Mouse (Mus musculus): ENCODE measurements around the gene Ehmt1. TPM values are rescaled to one million over a fixed set of nuclear protein-coding genes. Genes with fewer than 3 reads are reported as not detected.
A peak's percentile ranks its signal among the peaks of the same experiment; 100 is the strongest.

The Ehmt1 gene
- polyA plus RNA-seq, 1 experiment from 2014 or later, result 54.7 TPM

DNA sequence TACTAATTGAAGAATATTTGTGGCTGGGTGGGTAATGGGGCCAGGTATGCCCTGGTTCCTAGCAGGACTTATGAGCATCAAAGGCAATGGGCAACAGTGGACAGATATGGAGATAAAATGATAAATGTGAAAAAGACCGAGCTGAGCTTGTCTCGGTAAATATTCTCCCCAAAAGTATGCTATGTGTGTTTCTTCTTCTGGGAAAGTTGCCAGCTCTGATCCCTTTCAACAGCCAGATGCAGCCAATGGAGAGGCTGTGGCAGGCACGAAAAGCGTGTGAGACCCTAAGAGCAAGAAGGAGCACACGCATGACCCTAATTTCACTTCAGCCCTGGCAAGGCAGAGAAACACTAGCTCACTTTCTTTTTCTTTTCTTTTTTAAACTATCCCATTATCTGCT is 18.4 kb downstream of the Ehmt1 start:
- H3K9ac ChIP-seq (ENCODE audit: low read depth, low read length), result no peak overlapping the region
- ATAC-seq (replicated peaks; ENCODE audit: low FRiP score), result no peak
- no peak overlapping the region for H3K27ac ChIP-seq (ENCODE audit: low read depth, low read length)
- H3K27me3 ChIP-seq (replicated peaks; ENCODE audit: control insufficient read depth, insufficient read depth, low read length), result no peaks in the 10 kb centered on the region
- H3K4me3 ChIP-seq (ENCODE audit: low read depth, low read length), result no peak overlapping the region
- WGBS, result 90% methylated on average over 5 of the region's 5 CpGs
- no peaks in the 10 kb centered on the region; the same call in 1 of the 2 replicates for H3K36me3 ChIP-seq (ENCODE audit: control insufficient read depth, insufficient read depth, low read length)
- H3K4me2 ChIP-seq, result no peak overlapping the region
- no peak for DNase-seq (ENCODE audit: low spot score)
- peaks cover 21% of the 10 kb centered on the region for H3K4me1 ChIP-seq (replicated peaks; ENCODE audit: control insufficient read depth, insufficient read depth, low read length)
- no peaks in the 10 kb centered on the region for H3K9me3 ChIP-seq (ENCODE audit: control insufficient read depth, low read length)

DNA sequence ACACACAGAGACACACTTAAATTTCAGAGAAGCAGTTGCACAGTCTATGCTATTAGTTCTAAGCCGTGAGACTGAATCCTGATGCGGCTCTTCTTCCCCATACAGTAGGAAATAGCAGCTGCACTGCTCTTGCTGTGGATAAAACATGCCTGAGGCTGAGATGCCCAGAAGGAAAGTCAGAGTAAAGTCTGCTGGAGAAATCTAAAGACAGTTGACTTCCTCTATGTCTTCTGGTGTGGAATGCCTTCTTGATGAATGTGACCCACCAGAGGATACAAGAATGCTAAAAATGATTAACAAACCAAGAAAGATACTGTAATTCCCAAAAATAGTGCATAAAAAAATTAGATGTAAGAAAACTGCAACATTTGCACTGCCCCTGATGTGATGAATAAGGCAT is 20.1 kb downstream of the Ehmt1 start:
- Histone ChIP-seq H3K4me1 (replicated peaks; ENCODE audit: control insufficient read depth, insufficient read depth, low read length) (peaks cover 13% of the 10 kb centered on the region), H3K9me3 (ENCODE audit: control insufficient read depth, low read length) (no peaks in the 10 kb centered on the region), H3K36me3 (ENCODE audit: control insufficient read depth, insufficient read depth, low read length) (no peaks in the 10 kb centered on the region; the same call in 1 of the 2 replicates), H3K9ac (ENCODE audit: low read depth, low read length) (no peak overlapping the region), H3K27ac (ENCODE audit: low read depth, low read length) (no peak overlapping the region), H3K27me3 (replicated peaks; ENCODE audit: control insufficient read depth, insufficient read depth, low read length) (no peaks in the 10 kb centered on the region), H3K4me2 (no peak overlapping the region), H3K4me3 (ENCODE audit: low read depth, low read length) (no peak overlapping the region)
- DNase-seq (ENCODE audit: low spot score), result no peak
- 93% methylated on average over 2 of the region's 2 CpGs for WGBS
- no peak for ATAC-seq (replicated peaks; ENCODE audit: low FRiP score)

DNA sequence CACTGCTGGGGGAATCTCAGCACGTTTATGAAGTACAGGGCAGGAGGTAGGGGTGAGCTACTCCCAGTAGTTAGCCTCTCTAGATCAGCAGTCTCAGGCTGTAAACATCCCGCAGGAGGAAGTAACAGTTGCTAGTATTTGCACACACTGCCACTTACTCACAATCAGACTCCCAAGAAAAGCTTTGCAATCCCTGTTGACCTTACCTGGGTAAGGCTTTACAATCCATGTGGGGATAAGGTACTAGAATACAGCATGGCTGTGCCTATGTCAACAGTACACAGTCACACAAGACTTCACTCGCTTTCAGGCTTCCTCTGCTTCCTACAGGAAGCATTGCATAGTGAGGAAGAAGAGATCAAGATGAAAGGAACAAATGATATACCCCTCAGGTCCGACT is 22.7 kb downstream of the Ehmt1 start:
- no peak for ATAC-seq (replicated peaks; ENCODE audit: low FRiP score)
- Histone ChIP-seq H3K9me3 (ENCODE audit: control insufficient read depth, low read length) (no peaks in the 10 kb centered on the region), H3K27ac (ENCODE audit: low read depth, low read length) (no peak overlapping the region), H3K27me3 (replicated peaks; ENCODE audit: control insufficient read depth, insufficient read depth, low read length) (no peaks in the 10 kb centered on the region), H3K4me1 (replicated peaks; ENCODE audit: control insufficient read depth, insufficient read depth, low read length) (peaks cover 13% of the 10 kb centered on the region), H3K4me3 (ENCODE audit: low read depth, low read length) (no peak overlapping the region), H3K9ac (ENCODE audit: low read depth, low read length) (no peak overlapping the region), H3K36me3 (ENCODE audit: control insufficient read depth, insufficient read depth, low read length) (no peaks in the 10 kb centered on the region; the same call in 1 of the 2 replicates), H3K4me2 (no peak overlapping the region)
- DNase-seq (ENCODE audit: low spot score), result no peak
- WGBS, result 77% methylated on average over 4 of the region's 4 CpGs

DNA sequence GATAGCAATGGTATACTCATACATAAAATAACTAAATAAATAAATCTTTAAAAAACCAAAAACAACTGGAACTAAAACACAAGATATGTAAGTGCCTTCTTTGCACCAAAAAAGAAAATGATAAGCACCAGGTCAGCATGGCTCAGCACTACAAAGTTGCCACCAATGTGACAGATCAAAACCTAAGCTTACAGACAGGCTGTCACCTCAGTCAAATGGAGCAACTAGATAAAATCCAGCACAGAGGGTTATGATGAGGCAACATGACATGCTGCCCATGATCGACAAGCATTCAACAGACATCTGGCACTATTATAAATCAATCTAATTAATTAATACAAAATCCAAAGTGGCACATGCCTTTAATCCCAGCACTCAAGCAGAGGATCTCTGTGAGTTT is 25.2 kb downstream of the Ehmt1 start:
- Histone ChIP-seq H3K4me1 (replicated peaks; ENCODE audit: control insufficient read depth, insufficient read depth, low read length) (peaks cover 15% of the 10 kb centered on the region), H3K36me3 (ENCODE audit: control insufficient read depth, insufficient read depth, low read length) (no peaks in the 10 kb centered on the region; the same call in 1 of the 2 replicates), H3K4me2 (no peak overlapping the region), H3K27ac (ENCODE audit: low read depth, low read length) (no peak overlapping the region), H3K9me3 (ENCODE audit: control insufficient read depth, low read length) (no peaks in the 10 kb centered on the region), H3K9ac (ENCODE audit: low read depth, low read length) (no peak overlapping the region), H3K4me3 (ENCODE audit: low read depth, low read length) (no peak overlapping the region), H3K27me3 (replicated peaks; ENCODE audit: control insufficient read depth, insufficient read depth, low read length) (no peaks in the 10 kb centered on the region)
- peak; percentile 64; the same call in 1 of the 2 replicates for ATAC-seq (replicated peaks; ENCODE audit: low FRiP score)
- DNase-seq (ENCODE audit: low spot score), result no peak
- 78% methylated on average over 1 of the region's 1 CpGs for WGBS

DNA sequence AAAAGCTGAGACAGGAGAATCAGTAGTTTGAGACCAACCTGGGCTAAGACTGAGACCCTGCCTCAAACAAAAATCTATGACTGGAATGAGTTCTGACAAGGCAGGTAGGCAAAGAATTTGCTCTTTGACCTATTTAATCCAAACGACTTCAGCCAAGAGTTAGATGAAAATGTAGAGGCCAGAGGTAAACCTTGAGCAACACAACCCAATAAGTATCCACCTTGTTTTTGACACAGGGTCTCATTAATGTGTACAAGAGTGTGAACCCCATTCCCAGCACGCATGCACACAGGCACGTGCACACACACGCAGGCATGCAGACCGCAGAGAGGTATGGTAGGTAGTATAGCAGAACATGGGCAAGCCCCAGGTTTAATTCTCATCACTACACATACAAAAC is 27.1 kb downstream of the Ehmt1 start:
- H3K27me3 ChIP-seq (replicated peaks; ENCODE audit: control insufficient read depth, insufficient read depth, low read length), result no peaks in the 10 kb centered on the region
- H3K9me3 ChIP-seq (ENCODE audit: control insufficient read depth, low read length), result no peaks in the 10 kb centered on the region
- DNase-seq (ENCODE audit: low spot score) (no peak), ATAC-seq (replicated peaks; ENCODE audit: low FRiP score) (no peak)
- H3K27ac ChIP-seq (ENCODE audit: low read depth, low read length), result no peak overlapping the region
- H3K4me2 ChIP-seq, result no peak overlapping the region
- 88% methylated on average over 5 of the region's 5 CpGs for WGBS
- no peak overlapping the region for H3K9ac ChIP-seq (ENCODE audit: low read depth, low read length)
- no peaks in the 10 kb centered on the region; the same call in 1 of the 2 replicates for H3K36me3 ChIP-seq (ENCODE audit: control insufficient read depth, insufficient read depth, low read length)
- H3K4me3 ChIP-seq (ENCODE audit: low read depth, low read length), result no peak overlapping the region
- peaks cover 15% of the 10 kb centered on the region for H3K4me1 ChIP-seq (replicated peaks; ENCODE audit: control insufficient read depth, insufficient read depth, low read length)

DNA sequence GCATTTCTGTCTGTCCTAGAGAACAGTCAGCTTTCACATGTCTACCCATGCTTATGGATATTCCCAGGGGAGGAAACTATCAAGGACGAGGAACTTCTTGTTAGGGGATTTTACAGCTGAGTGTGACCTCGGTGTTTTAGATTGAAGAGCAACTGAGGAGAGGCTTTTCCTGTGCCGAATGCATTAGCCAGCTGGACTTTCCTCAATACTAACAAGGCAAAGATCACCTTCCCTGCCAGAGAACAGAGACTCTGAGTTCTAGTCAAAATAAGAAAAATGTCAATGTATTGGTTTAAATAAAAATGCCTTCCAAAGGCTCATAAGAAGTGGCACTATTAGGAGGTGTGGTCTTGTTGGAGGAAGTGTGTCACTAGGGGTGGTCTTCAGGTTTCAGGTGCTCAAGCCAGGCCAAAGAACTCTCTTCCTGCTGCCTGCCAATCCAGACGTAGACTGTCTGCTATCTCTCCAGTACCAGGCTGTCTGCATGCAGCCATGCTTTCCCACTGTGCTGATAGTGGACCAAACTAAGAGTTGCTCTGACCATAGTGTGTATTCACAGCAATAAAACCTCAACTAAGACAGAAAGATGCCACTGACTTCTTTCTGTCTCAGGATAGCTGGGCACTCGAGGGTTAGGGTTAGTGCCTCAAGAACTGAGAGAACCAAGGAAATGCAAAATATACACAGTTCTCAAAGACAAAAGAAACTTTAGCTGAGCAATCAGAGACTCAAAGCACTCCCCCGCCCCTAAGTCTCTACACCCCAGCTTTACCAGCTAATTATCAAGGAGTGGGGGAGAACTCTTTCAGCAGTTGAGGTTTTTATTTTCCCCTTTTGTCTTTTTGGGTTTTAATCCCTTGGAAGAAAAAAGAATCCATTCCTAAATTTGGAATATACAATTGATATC is 28.6 kb downstream of the Ehmt1 start:
- H3K27ac ChIP-seq (ENCODE audit: low read depth, low read length), result no peak overlapping the region
- peak; percentile 66; the same call in 1 of the 2 replicates for ATAC-seq (replicated peaks; ENCODE audit: low FRiP score)
- peaks cover 15% of the 10 kb centered on the region for H3K4me1 ChIP-seq (replicated peaks; ENCODE audit: control insufficient read depth, insufficient read depth, low read length)

DNA sequence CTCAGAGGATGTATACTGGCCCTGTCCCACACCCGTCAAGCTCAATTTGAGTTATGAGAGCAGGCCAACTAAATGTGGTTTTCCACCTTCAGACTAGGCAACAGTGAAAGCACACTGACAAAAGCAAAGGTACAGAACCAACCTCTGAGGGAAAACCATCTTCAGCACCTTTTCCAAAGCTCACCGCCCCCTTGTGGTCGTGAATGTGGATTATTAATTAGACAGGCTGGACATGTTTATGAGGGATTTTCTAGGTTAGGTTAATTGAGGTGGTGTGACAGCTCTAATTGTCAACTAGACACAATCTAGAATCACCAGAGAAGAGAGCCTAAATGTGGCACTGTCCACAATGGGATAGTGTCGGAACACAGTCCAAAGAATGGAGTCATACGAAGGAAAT is 30.5 kb downstream of the Ehmt1 start:
- Histone ChIP-seq H3K4me2 (no peak overlapping the region), H3K36me3 (ENCODE audit: control insufficient read depth, insufficient read depth, low read length) (peaks cover 9% of the 10 kb centered on the region), H3K27me3 (replicated peaks; ENCODE audit: control insufficient read depth, insufficient read depth, low read length) (no peaks in the 10 kb centered on the region), H3K4me3 (ENCODE audit: low read depth, low read length) (no peak overlapping the region), H3K4me1 (replicated peaks; ENCODE audit: control insufficient read depth, insufficient read depth, low read length) (peaks cover 15% of the 10 kb centered on the region), H3K9me3 (ENCODE audit: control insufficient read depth, low read length) (no peaks in the 10 kb centered on the region), H3K9ac (ENCODE audit: low read depth, low read length) (no peak overlapping the region), H3K27ac (ENCODE audit: low read depth, low read length) (no peak overlapping the region)
- DNase-seq (ENCODE audit: low spot score), result no peak
- 83% methylated on average over 5 of the region's 5 CpGs for WGBS
- no peak for ATAC-seq (replicated peaks; ENCODE audit: low FRiP score)

More for the DNA sequence above, 28.6 kb downstream of the Ehmt1 start:
- Histone ChIP-seq H3K36me3 (ENCODE audit: control insufficient read depth, insufficient read depth, low read length) (peaks cover 3% of the 10 kb centered on the region; the same call in 1 of the 2 replicates), H3K4me2 (no peak overlapping the region), H3K9me3 (ENCODE audit: control insufficient read depth, low read length) (no peaks in the 10 kb centered on the region), H3K27me3 (replicated peaks; ENCODE audit: control insufficient read depth, insufficient read depth, low read length) (no peaks in the 10 kb centered on the region), H3K4me3 (ENCODE audit: low read depth, low read length) (no peak overlapping the region), H3K9ac (ENCODE audit: low read depth, low read length) (no peak overlapping the region)
- WGBS, result 66% methylated on average over 6 of the region's 6 CpGs
- no peak for DNase-seq (ENCODE audit: low spot score)

DNA sequence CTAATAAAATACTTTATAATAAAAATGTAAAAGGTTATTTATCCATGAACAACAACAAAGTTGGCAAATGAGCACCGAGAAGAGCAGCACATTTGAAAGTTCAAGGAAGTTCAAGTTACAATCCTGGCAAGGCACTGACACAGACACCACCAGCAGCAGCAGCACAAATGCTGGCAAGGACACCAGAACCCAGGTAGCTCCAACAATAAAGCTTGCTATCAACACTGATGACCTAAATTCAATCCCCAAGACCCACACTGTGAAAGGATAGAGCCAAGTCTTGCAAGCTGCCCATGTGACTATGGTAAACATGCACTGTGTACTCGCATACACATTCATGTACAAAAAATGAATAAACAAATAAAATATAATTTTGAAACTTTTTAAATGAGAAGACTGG is 38.7 kb downstream of the Ehmt1 start:
- 89% methylated on average over 2 of the region's 2 CpGs for WGBS
- Histone ChIP-seq H3K27ac (ENCODE audit: low read depth, low read length) (no peak overlapping the region), H3K27me3 (replicated peaks; ENCODE audit: control insufficient read depth, insufficient read depth, low read length) (no peaks in the 10 kb centered on the region), H3K36me3 (ENCODE audit: control insufficient read depth, insufficient read depth, low read length) (peaks cover 28% of the 10 kb centered on the region), H3K9ac (ENCODE audit: low read depth, low read length) (no peak overlapping the region), H3K4me3 (ENCODE audit: low read depth, low read length) (no peak overlapping the region), H3K9me3 (ENCODE audit: control insufficient read depth, low read length) (no peaks in the 10 kb centered on the region), H3K4me2 (no peak overlapping the region), H3K4me1 (replicated peaks; ENCODE audit: control insufficient read depth, insufficient read depth, low read length) (no peaks in the 10 kb centered on the region)
- no peak for DNase-seq (ENCODE audit: low spot score)
- no peak for ATAC-seq (replicated peaks; ENCODE audit: low FRiP score)

DNA sequence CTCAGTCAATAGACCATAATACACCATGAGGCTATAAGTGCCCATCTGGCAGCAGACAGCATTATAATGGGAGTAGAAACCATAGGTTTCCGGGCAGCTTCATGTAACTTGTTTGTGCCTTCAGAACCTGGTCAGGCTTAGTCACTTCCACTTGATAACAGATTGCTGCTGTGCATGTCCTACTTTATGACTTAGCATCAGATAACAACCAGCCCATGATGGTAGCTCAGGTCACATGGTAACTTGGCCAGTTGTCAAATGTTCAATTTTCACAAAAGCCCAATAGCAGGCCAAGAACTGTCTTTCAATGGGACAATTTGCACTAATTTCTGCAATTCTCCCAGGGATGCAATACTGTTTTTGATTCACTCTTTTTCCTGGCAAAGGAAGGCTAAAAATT is 48.5 kb downstream of the Ehmt1 start:
- no peaks in the 10 kb centered on the region for H3K4me1 ChIP-seq (replicated peaks; ENCODE audit: control insufficient read depth, insufficient read depth, low read length)
- DNase-seq (ENCODE audit: low spot score), result no peak
- no peak overlapping the region for H3K4me2 ChIP-seq
- no peaks in the 10 kb centered on the region for H3K27me3 ChIP-seq (replicated peaks; ENCODE audit: control insufficient read depth, insufficient read depth, low read length)
- H3K27ac ChIP-seq (ENCODE audit: low read depth, low read length), result no peak overlapping the region
- no peak overlapping the region for H3K4me3 ChIP-seq (ENCODE audit: low read depth, low read length)
- peaks cover 16% of the 10 kb centered on the region for H3K36me3 ChIP-seq (ENCODE audit: control insufficient read depth, insufficient read depth, low read length)
- H3K9ac ChIP-seq (ENCODE audit: low read depth, low read length), result no peak overlapping the region
- 89% methylated on average over 1 of the region's 1 CpGs for WGBS
- H3K9me3 ChIP-seq (ENCODE audit: control insufficient read depth, low read length), result no peaks in the 10 kb centered on the region
- ATAC-seq (replicated peaks; ENCODE audit: low FRiP score), result no peak
